Comparison of ENCODE assay signal across 9 mouse cellular contexts in the genomic region with DNA sequence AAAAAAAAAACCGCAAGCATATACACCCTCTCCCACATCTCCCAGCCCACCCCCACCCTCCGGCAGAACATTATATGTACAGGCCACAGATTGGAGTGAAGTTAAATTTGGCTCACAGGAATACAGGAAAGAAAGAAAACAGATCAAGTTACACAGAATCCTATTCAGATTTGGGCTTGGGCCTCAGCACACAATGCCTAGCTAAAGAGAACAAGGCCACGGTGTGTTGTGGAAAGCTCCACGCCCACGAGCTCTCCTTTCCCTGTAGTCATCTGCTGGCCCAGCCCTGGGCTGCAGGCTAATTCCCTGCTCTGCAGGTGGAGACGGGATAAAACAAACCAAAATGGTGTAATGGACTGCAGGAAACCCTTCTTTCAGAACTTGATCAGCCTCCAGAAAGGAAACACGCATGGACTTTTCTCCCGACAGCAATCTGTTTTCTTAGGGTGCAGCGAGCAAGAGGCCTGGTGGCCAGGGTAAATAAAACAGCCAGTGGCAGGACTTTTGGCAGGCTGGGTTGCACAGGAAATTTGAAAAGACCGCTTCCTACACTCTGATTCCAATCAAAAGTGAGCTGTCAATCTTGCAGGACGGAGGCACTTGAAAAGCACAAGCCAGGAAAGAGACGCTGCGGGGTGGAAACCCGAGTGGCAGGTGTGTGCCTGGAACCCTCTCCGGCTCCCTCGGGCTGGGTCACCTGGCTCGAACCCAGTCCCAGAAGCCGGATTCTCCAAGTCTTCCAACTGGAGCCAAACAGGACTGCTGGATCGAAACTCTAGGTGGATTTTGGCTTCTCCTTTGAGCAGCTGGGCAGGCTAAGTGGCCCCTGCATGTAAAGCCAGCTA.
DNase-seq lines count a peak whose midpoint lies in the region; ATAC-seq and TF ChIP-seq lines count a peak whose summit lies in the region.
"Had no signal": no experiment of that assay in that cellular context is flagged by ENCODE, and none has a peak within 500 bp of the region (broad histone marks: within the 10 kb centered on the region; RNA-seq: fewer than 3 reads in every experiment).

No protein-coding gene starts in this region.

- peaks cover 28% of the 10 kb centered on the region for H3K4me1 ChIP-seq in E14TG2a.4 (replicated peaks; ENCODE audit: low read depth, low read length)
- peaks cover 32% of the 10 kb centered on the region for H3K4me1 ChIP-seq in heart, embryonic 11.5 days (ENCODE audit: control insufficient read depth, insufficient read depth, low read length)

- 40% methylated on average over 19 of the region's 19 CpGs for whole genome bisulfite sequencing in heart, embryonic 11.5 days (ENCODE audit: insufficient replicate concordance)

- H3K36me3 ChIP-seq in E14TG2a.4 (ENCODE audit: insufficient read depth, low read length) = no peaks in the 10 kb centered on the region
- H3K36me3 ChIP-seq in heart, embryonic 11.5 days (ENCODE audit: control insufficient read depth, insufficient read depth, low read length) = no peaks in the 10 kb centered on the region

- no peak for TF ChIP-seq CTCF in E14TG2a.4 (conservative IDR thresholded peaks at IDR 0.05; ENCODE audit: low read length)

- peaks cover 5% of the 10 kb centered on the region; the same call in 1 of the 2 replicates for H3K9me3 ChIP-seq in E14TG2a.4 (ENCODE audit: low read length)
- H3K9me3 ChIP-seq in heart, embryonic 11.5 days (replicated peaks; ENCODE audit: control insufficient read depth, low read length) = no peaks in the 10 kb centered on the region

- ATAC-seq in heart, embryonic 11.5 days (replicated peaks; ENCODE audit: insufficient number of reproducible peaks, low FRiP score, low TSS enrichment) = no peak
- ATAC-seq in activated CD4-positive, CD25-positive, alpha-beta regulatory T cell, adult 4 months = no peak
- ATAC-seq in megakaryocyte progenitor cell, adult 5-6 weeks (replicated peaks; ENCODE audit: poor library complexity) = no peak

- peak overlapping the region; percentile 86 for H3K27ac ChIP-seq in heart, embryonic 11.5 days (ENCODE audit: low read depth, low read length)

- H3K27me3 ChIP-seq in E14TG2a.4 (ENCODE audit: insufficient read depth, low read length) = no peaks in the 10 kb centered on the region; the same call in 1 of the 2 replicates
- no peaks in the 10 kb centered on the region for H3K27me3 ChIP-seq in heart, embryonic 11.5 days (ENCODE audit: control insufficient read depth, insufficient read depth, low read length)

- peak overlapping the region; percentile 50; the same call in 1 of the 2 replicates for H3K9ac ChIP-seq in heart, embryonic 11.5 days (ENCODE audit: low read depth, low read length)

- DNase-seq in cerebellum, adult 9-11 months = peak; percentile 26
- no peak for DNase-seq in cerebellum, adult 11 months
- peak; percentile 31 to 32 for DNase-seq in kidney, postnatal 36 days
- no peak for DNase-seq in ovary, postnatal 36 days (ENCODE audit: low spot score)

- 0 out of 2 replicates have a peak overlapping the region, but pooled peaks have one; percentile 24 for H3K4me3 ChIP-seq in E14TG2a.4 (replicated peaks; ENCODE audit: low read length)
- H3K4me3 ChIP-seq in heart, embryonic 11.5 days (ENCODE audit: low read depth, low read length) = no peak overlapping the region
- H3K4me3 ChIP-seq: erythroblast, embryonic 14.5 days had no signal

- H3K4me2 ChIP-seq in heart, embryonic 11.5 days = peak overlapping the region; percentile 37; the same call in 1 of the 2 replicates

Comparison
In these comparisons a context has a peak if more than half of its experiments do, and no peak if none do; other contexts are left out.
1. DNase-seq: peak in cerebellum, adult 9-11 months (single experiment) and kidney, postnatal 36 days (2 of 2); none in cerebellum, adult 11 months (single experiment) and ovary, postnatal 36 days (single experiment).